Mouse (Mus musculus): ENCODE measurements around the gene Slc4a11.

GRCm38 (mm10) chr2:130717951-130718350, 20.6 kb upstream of the Slc4a11 start:
- TF ChIP-seq CTCF (IDR thresholded peaks at IDR 0.05; ENCODE audit: low read depth) (no peak), EP300 (IDR thresholded peaks at IDR 0.05; ENCODE audit: low read depth) (no peak)

Data from liver, embryonic 14.5 days (tissue).